Mouse (Mus musculus) limb, embryonic 14.5 days (tissue): ENCODE measurements around the gene Mr1. TPM values are rescaled to one million over a fixed set of nuclear protein-coding genes. Genes with fewer than 3 reads are reported as not detected.

Experiments
- ATAC-seq: fragments of 200-750 bp; cut with Nextera tagmentation; 2 replicates; pipeline ENCODE4 v1.8.0; 2017; ENCODE audit warnings: low read depth, moderate number of reproducible peaks, moderate TSS enrichment; ENCODE audit not compliant: low FRiP score
- DNase-seq: peaks from one replicate; pipeline ENCODE4 v3.0.0-alpha.2; 2015; ENCODE audit warnings: low spot score
- H3K27ac ChIP-seq: fragments of 300-500 bp; sonication (generic); replicated peaks from 2 replicates; pipeline ENCODE4 v1.5.1; 2014; ENCODE audit warnings: low read depth, mild to moderate bottlenecking, low read length, moderate library complexity, mixed read lengths
- H3K27me3 ChIP-seq: fragments of 300-500 bp; sonication (generic); 2 replicates; pipeline ENCODE4 v1.6.1; 2014; ENCODE audit warnings: low read length, mixed read lengths; ENCODE audit not compliant: control insufficient read depth, insufficient read depth
- H3K36me3 ChIP-seq: fragments of 300-500 bp; sonication (generic); 2 replicates; pipeline ENCODE4 v1.6.1; 2014; ENCODE audit warnings: mild to moderate bottlenecking, low read length, moderate library complexity, mixed read lengths; ENCODE audit not compliant: control insufficient read depth, insufficient read depth
- H3K4me1 ChIP-seq: fragments of 300-500 bp; sonication (generic); 2 replicates; pipeline ENCODE4 v1.6.1; 2014; ENCODE audit warnings: antibody characterized with exemption, low read length, mixed read lengths; ENCODE audit not compliant: control insufficient read depth, insufficient read depth
- H3K4me2 ChIP-seq: fragments of 300-500 bp; sonication (generic); replicated peaks from 2 replicates; pipeline ENCODE4 v1.6.1; 2014; ENCODE audit warnings: low read depth, mild to moderate bottlenecking, low read length, moderate library complexity; ENCODE audit not compliant: severe bottlenecking
- H3K4me3 ChIP-seq: fragments of 300-500 bp; sonication (generic); replicated peaks from 2 replicates; pipeline ENCODE4 v1.5.1; 2014; ENCODE audit warnings: low read length
- H3K9ac ChIP-seq: fragments of 300-500 bp; sonication (generic); 2 replicates; pipeline ENCODE4 v1.6.1; 2014; ENCODE audit warnings: mild to moderate bottlenecking, low read depth, low read length, moderate library complexity; ENCODE audit not compliant: severe bottlenecking
- H3K9me3 ChIP-seq: fragments of 300-500 bp; sonication (generic); 2 replicates; pipeline ENCODE4 v1.6.1; 2016; ENCODE audit warnings: low read length; ENCODE audit not compliant: control insufficient read depth
- POLR2A ChIP-seq: fragments of 200-500 bp; IDR thresholded peaks from 2 replicates; pipeline ENCODE4 v1.8.0; 2012; ENCODE audit warnings: inconsistent platforms, mild to moderate bottlenecking, moderate library complexity, borderline replicate concordance; ENCODE audit not compliant: insufficient read depth, insufficient read length; ENCODE audit errors: extremely low read depth
- WGBS: fragments of 180-500 bp; shearing (Covaris S2); extraction: QIAGEN DNeasy Blood & Tissue Kit; methylation state at CpG from one replicate; pipeline ENCODE4 v1.1.7; 2014; 5-methylcytosine and 5-hydroxymethylcytosine counted together
- polyA plus RNA-seq, 2 experiments: library from polyadenylated mRNA; depleted of rRNA in 1 of 2; stranded (reverse) in 1 of 2; unstranded in 1 of 2; fragments of >200 nt; fragmentation: Nextera tagmentation in 1 of 2; extraction: Ambion mirVana in 1 of 2; gene quantifications; 2 replicates each; pipeline versions ENCODE4 v1.2.1 to v1.2.3; 2012 to 2014

Mr1 gene
- polyA plus RNA-seq, 2 experiments, result 8.2 to 10.5 TPM

- Histone ChIP-seq H3K9me3 (no peaks in the 10 kb centered on the region), H3K4me2 (no peak overlapping the region), H3K9ac (no peak overlapping the region), H3K4me3 (no peak overlapping the region), H3K4me1 (peaks cover 11% of the 10 kb centered on the region), H3K27me3 (no peaks in the 10 kb centered on the region), H3K36me3 (no peaks in the 10 kb centered on the region), H3K27ac (no peak overlapping the region)
- 25% methylated on average over 3 of the region's 3 CpGs for WGBS
- no peak for TF ChIP-seq POLR2A
- ATAC-seq, result no peak
- no peak for DNase-seq
Measured at GRCm38 (mm10) chr1:155113946-155114345, 32.7 kb downstream of the Mr1 start.

DNA sequence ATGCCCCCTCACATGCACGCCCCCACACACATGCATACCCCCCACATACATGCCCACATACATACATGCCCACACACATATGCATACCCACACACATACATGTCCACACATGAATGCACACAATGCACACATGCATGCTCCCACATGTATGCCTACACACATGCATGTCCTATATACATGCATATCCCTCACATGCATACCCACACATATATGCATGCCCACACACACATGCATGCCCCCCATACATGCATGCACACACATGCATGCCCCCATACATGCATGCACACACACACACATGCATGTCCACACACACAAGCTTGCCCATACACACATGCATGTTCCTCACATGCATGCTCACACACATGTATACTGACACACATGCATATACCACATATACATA is 33.7 kb downstream of the Mr1 start:
- no peaks in the 10 kb centered on the region for H3K27me3 ChIP-seq
- WGBS, result 79% methylated on average over 1 of the region's 1 CpGs
- H3K4me3 ChIP-seq, result no peak overlapping the region
- H3K36me3 ChIP-seq, result no peaks in the 10 kb centered on the region
- no peak overlapping the region for H3K9ac ChIP-seq
- ATAC-seq, result no peak
- no peak for TF ChIP-seq POLR2A
- no peak overlapping the region for H3K27ac ChIP-seq
- H3K4me2 ChIP-seq, result no peak overlapping the region
- H3K9me3 ChIP-seq, result no peaks in the 10 kb centered on the region
- no peak for DNase-seq
- H3K4me1 ChIP-seq, result peaks cover 11% of the 10 kb centered on the region

- Histone ChIP-seq H3K27me3 (no peaks in the 10 kb centered on the region), H3K4me2 (no peak overlapping the region), H3K4me3 (no peak overlapping the region), H3K9me3 (no peaks in the 10 kb centered on the region), H3K4me1 (peaks cover 11% of the 10 kb centered on the region), H3K9ac (no peak overlapping the region), H3K36me3 (no peaks in the 10 kb centered on the region), H3K27ac (no peak overlapping the region)
- no peak for TF ChIP-seq POLR2A
- DNase-seq, result no peak
- ATAC-seq, result no peak
- WGBS, result 40% methylated on average over 4 of the region's 4 CpGs
Measured at GRCm38 (mm10) chr1:155112118-155112517, 34.5 kb downstream of the Mr1 start.

GRCm38 (mm10) chr1:155111491-155111890 is 35.1 kb downstream of the Mr1 start:
- 33% methylated on average over 6 of the region's 6 CpGs for WGBS
- Histone ChIP-seq H3K4me2 (no peak overlapping the region), H3K9ac (no peak overlapping the region), H3K27ac (no peak overlapping the region), H3K9me3 (no peaks in the 10 kb centered on the region), H3K36me3 (no peaks in the 10 kb centered on the region), H3K27me3 (no peaks in the 10 kb centered on the region), H3K4me1 (peaks cover 11% of the 10 kb centered on the region), H3K4me3 (no peak overlapping the region)
- DNase-seq (no peak), ATAC-seq (no peak)
- no peak for TF ChIP-seq POLR2A

DNA sequence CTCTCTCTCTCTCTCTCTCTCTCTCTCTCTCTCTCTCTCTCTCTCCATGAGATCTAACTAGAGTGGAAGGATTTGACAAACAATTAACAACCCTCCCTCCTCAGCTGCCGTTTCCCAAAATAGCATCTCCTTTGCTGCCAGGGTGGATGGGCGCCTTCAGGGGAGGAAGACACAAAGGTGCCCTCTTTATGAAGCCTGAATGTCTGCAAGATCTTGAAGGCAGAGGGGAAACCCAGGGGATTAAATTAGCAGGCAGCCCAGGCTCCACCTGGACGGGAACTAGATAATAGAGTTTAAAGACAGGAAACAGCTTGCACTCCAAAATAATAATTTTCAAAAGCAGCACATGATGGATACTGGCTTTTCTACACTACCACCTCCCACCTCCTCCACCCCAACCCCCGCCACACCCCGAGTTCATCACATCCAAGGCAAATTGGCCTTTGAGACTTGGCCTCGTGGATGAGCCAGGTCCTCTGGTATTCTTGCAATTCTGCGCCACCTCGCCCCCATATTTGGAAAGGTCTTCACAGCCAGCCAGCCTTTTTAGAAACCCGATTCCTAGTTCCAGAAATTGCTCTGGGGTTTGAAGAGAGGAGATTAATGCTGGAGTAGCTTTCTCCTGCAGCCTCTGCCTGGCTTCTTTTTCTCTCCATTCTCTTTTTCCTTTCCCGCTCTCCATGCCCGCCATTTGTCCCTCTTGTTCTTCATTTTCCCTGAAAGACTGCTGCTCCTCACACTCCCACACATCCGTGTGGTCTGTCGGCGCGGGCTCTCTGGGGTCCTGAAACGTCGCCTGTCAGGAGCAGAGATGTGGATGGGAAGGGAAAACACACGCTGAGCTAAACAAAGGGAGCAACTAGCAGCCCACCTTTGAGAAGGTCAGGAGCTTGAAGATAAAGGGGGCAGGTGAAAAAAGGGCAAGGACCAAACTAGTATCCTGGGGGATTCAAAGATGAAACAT is 36.9 kb downstream of the Mr1 start:
- ATAC-seq (no peak), DNase-seq (no peak)
- no peak overlapping the region; the same call in 1 of the 2 replicates for H3K27ac ChIP-seq
- H3K4me2 ChIP-seq, result peak overlapping the region; percentile 20
- H3K9me3 ChIP-seq, result no peaks in the 10 kb centered on the region
- H3K27me3 ChIP-seq, result no peaks in the 10 kb centered on the region
- H3K9ac ChIP-seq, result no peak overlapping the region
- peaks cover 11% of the 10 kb centered on the region for H3K4me1 ChIP-seq
- TF ChIP-seq POLR2A, result no peak
- 17% methylated on average over 18 of the region's 18 CpGs for WGBS
- no peak overlapping the region for H3K4me3 ChIP-seq
- H3K36me3 ChIP-seq, result no peaks in the 10 kb centered on the region
